Mouse (Mus musculus): ENCODE measurements around the gene Eng.

Gene Eng

DNA sequence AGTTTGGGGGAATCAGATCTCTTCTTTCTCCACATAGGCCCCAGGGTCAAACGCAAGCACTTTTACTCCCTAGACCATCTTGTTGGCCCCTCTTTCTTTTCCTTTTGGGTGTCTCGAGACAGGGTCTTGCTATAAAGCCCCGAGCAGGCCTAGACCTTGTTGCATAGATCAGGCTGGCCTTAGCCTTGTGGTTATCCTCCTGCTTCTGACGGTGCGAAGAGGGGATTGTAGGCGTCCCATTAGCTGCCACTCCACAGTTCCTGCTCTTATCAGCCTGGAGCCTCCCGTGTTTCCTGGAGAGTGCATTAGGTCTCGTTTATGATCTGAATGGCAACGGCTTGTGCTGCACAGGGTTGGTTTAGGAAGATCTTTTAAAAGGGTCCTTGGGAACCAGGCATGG lies 2.3 kb upstream of the Eng start:
- in situ Hi-C loops (cut with MboI, MseI), result no loop called here

DNA sequence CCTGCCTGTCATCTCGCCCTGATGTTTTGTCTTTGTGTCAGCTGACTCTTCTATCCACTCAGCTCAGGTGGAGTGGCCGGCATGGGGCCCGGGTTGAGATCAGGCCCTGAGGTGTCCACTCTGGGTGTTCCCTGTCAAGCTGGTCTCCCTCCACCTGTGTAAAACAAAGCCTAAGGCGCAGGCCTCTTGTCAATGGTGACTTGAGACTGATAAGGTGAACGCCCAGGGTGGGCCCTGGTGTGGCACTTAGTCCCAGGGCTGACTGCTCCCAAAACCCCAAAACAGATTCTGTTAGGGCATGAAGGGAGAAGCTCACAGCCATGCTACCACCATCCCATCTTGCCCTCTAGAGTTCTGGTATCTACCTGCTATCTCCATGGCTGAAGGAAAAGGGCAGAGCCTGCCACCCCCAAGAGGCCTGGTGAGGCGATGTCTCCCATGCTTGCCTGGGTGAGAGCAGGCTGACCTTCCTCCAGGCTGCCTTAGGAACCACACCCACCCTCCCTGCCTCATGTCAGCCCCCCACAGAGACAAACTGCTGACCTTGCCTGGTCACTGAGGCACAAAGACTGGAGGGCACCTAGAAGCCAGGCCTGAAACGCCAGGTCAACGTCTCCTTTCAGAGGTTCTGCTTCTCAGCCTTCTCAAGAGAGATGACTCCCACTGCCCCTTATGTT lies 1.5 kb upstream of the Eng start:
- in situ Hi-C loops (cut with MboI, MseI), result no loop called here

DNA sequence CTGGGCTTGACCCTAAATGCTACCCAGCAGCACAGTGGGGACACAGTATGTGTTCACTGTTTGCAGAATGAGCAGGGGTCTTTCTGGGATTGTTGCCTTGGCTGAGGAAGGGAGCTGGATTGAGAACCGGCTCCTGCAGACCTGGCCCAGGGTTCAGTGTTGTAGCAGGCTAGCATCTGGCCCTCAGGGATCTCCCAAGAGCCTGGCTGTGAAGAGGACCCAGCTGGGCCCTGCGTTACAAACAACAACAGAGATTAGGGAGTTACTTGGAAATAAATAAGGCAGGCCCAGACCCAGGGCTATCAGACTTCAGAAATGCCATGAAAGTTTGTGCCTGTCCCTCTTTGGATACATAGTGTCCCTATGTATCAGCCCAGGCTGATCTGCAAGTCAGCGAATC lies 748 bp upstream of the Eng start:
- in situ Hi-C loops (cut with MboI, MseI), result no loop called here

DNA sequence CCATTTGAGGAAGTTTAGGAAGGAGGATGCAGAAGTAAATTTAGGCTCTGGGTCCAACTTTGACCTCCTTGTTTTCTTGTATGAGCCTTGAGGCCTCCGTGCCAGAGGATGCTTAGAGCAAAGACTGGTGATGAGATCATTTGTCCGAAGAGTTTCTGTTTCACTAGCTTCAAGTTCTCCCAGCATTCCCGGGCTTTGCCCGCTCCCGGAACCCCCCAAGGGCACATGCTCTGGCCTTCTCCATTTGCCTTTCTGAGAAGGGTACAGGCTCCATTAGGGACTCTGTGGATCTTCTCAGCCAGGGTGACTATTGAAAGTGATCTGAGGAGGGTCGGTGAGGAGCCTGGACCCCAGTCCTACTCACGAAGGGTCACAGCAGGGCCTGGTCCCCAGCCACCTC lies 971 bp downstream of the Eng start:
- in situ Hi-C loops (cut with MboI, MseI), result no loop called here

DNA sequence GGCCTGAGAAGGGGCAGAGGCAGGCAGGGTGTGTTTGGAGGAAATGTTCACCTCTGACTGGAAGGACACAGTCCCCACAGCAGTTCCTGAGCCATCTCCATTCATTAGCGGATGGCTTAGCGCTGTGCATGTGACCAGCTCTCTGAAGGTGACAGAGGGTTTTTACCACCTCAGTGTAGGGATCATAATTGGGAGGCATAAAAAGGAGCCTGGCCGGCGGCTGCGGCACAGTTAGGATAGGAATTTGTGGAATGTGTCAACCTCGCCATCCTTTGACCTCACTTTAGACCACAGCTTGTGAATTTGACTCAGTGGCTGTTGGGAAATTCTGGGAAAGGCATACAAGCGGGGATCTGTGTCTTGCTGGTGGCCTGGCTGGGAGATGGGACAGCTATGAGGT lies 7.4 kb downstream of the Eng start:
- in situ Hi-C loops (cut with MboI, MseI), result no loop called here

DNA sequence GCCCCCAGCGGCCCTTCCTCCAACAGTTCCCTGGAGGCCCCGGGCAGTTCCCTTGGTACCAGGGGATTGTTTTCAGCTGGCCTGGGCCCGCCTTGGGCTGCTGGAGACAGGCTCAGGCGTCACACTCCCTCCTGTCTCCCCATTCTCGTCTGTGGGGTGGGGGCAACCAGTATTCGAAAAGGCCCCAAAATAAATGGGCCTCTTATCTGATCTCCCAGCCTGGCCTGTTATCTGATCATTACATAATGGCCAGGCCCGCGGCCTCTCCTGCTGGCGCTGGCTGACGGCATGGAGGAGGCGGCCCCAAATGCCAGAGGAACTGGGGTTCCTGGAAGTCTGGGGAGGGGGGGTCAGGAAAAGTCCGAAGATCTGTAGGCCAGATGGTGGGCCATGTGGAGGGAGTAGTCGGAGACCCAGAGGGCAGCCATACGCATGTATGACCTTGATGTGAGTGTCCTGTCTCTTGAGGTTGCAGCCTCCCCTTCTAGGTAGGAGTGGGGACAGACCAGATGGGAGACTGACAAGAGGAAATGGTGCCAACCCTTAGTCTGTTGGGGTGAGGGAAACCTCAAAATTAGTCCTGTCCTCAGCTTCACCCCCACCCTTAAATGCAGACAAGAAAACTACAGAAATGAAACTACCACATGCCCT lies 8.5 kb downstream of the Eng start:
- in situ Hi-C loops (cut with MboI, MseI), result no loop called here

DNA sequence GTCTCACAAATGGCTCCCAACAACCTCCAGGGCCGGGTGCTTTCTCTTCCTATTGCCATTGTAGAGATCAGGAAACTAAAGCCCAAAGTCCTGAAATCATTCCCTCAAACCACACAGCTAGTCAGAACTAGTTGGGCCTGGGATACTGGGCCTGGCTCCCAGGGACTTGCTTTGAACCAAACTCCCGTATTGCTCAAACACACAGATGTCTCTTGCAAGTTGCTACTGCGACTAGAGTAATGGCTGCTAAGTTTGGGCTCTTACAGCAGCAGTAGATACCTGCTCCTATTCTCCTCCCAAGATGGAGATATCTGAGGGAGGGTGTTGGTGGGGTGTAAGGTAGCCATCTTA lies 9.0 kb downstream of the Eng start:
- in situ Hi-C loops (cut with MboI, MseI), result no loop called here

DNA sequence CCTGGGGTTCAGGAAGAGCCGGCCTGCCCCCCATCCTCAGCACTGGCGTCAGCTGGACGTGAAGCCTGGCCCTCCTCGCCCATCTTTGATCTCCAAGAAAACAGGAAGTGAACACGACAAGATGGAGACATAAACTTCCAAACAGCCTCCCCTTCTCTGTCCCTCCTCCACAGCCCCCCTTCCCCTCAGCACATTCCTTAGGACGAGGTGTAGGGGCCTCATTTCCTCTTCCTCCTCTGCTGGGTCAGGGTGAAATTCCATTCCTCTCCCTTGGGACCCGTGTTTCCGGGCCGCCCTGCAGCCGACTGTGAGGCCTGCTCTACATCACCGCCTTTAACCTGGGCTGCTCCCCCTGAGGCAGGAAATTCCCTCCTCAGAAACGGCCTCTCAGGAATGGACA lies 9.4 kb downstream of the Eng start:
- in situ Hi-C loops (cut with MboI, MseI), result no loop called here

DNA sequence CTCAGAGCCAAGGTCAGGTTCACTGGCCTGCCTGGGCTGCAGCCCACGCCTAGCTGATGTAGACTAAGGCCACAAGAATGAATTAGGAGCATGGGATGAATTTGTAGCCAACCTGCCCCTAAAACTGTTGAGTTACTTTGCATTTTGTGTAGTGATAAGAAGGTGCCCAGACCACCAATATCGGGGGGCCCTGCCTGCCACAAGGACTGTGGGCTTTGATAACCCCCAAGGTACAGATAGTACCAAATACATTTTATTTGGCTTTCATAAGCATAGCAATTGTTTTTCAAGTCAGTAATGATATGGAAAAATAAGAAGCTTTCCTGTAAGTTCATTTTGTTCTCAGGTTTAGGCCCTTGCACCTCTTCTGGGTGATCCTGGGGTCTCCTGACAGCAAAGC lies 12.5 kb downstream of the Eng start:
- in situ Hi-C loops (cut with MboI, MseI), result no loop called here

DNA sequence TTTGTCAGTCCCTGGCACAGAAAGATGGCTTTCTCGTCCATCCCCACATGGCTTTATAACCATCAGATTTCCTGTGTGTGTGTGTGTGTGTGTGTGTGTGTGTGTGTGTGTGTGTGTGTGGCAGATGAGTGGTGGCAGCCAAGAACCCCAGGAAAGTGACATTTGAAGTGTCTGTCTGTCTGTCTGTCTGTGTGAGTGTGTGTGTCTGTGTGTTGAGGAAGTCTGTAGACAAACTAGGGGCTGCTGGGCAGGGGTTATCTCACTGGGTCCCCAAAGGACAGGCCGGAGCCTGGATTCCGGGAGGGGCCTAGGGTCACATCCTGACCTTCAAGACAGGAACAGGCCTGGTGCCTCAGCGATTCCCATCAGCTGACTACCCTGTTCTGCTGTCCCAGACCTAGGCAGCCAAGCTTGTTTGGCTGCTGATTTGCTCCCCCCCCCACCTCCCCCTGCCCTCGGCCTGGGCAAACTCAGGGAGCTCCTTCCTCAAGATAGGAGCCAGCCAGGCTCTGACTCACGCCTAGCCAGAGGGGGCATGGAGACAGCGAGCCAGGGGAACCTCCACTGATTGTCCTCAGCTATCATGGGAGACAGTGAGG lies 15.2 kb downstream of the Eng start:
- in situ Hi-C loops (cut with MboI, MseI), result no loop called here

DNA sequence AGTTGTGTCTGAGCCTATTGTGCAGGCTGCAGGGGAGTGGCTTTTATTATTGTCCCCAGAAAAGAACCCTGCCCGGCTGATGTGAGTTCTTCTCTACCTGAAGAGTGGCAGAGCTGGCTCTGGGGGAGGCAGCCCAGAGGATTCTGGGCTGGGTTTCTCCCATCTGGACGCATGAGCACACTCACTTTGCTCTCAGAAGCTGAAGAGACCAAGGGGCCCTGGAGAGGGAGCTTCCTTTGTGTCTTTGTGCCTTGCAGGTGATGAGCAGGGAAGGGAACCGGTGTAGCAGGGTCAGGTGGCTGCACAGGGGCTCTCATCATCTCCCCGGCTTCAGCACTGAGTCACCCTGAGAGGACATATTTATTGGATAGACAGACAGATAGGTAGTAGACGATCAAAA lies 15.9 kb downstream of the Eng start:
- in situ Hi-C loops (cut with MboI, MseI), result no loop called here

DNA sequence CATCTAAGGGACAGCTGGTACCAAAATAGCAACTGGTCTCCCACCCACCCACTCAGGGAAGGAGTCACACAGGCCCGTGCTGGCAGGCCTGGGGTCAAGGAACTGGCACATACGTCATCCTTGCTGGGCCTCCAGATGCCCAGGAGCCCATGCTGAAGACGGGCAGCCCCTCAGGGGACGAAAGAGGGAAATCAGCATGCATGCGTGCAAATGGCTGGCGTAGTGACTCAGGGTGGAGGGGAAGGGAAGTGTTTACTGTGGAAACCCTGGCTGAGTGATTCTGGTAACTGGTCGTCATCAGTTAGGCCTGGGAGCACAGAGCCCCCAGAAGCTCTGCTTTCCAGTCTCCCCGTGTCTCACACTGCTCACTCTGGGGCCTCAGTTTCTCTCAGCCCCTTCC lies 18.9 kb downstream of the Eng start:
- in situ Hi-C loops (cut with MboI, MseI), result no loop called here

DNA sequence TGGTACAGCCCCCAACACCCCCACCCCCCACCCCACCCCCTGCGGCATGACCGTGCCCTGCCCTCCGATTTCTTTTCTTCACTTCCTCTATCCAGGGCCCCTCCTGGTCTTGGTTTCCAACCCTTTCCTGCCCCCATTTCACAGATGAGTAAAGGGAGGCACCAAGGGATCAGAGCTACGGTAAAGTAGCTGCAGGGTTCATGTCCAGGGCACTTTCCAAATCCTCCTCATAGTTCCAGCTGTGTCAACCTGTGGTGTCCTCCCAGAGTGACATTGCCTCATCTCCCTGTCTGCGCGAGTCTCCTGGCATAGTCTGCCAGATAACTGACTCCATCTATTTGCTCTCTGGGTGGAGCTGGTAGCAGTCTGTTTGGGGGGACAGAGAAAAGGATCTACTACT lies 19.5 kb downstream of the Eng start:
- in situ Hi-C loops (cut with MboI, MseI), result no loop called here

DNA sequence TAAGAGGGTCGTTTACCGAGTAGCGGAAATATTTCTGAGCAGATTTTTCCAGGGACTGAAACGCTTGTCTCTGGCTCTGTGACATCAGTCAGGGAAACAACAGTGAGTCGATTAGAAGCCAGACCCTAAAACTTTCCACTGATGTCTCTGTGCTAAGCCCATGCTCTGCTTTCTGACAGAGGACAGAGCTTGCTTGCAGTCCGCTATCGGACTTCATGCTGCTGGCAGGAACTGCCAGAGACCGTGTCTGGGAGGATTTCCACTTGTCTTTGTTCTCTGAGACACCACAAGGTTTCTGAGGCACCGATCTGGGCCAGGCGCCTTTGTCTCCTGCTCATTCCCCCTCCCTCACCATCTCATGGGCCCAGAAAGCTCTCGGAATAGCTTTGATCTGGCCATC lies 21.4 kb downstream of the Eng start:
- in situ Hi-C loops (cut with MboI, MseI), result no loop called here

DNA sequence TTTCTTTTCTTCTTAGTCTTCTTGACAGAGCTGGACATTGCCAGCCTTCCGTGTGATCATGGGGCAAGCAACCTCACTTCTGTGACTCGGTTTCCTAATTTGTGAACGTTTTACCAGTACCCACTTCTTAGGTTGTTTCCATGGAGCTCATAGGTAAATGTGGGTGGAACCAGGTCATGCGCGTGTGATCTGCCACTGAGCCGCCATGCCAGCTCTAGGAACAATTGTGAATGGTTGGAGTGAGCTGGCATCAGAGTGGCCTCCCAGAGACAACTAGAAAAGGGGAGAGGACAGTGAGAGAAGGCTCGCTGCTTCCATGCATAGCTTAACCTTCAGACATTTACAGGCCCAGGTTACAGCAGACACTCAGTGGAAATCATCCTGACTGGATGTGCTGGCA lies 21.8 kb downstream of the Eng start:
- in situ Hi-C loops (cut with MboI, MseI), result no loop called here

DNA sequence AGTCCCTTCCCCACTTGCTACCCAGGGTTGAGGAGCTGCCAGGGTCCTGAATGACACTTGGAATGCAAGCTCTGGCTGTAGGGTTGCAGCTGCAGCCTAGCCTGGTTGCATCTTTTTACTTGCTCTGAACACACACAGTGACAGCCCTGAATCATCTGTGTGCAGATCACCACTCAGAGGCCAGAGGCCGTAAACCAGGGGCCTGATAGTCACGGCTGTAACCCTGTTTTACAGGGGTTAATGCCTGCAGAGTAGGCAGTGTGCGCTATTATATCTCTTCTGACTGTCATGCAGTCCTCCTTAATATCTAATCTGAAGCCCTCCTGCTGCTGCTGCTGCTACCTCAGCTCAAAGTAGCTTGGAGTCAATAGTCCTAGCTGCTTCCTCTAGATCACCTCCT lies 23.5 kb downstream of the Eng start:
- in situ Hi-C loops (cut with MboI, MseI), result loop anchor here (5.0 kb wide), 1 partner anchor 38 kb away; no protein-coding TSS in a partner anchor

DNA sequence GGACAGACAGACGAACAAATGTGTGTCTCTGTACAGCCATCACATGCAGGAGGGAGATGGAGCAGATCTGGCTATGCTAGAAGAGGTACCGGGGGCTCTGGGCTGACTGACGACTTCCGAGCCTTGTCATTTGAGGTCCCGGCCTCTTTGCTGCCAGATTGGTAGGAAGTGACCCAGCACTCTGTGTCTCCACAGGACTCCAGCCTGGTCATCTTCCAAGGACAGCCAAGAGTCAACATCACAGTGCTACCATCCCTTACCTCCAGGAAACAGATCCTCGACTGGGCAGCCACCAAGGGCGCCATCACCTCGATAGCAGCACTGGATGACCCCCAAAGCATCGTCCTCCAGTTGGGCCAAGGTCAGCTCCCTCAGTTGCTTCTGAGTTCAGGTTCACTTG lies 24.8 kb downstream of the Eng start:
- in situ Hi-C loops (cut with MboI, MseI), result loop anchor here (5.0 kb wide), 1 partner anchor 39 kb away; no protein-coding TSS in a partner anchor

DNA sequence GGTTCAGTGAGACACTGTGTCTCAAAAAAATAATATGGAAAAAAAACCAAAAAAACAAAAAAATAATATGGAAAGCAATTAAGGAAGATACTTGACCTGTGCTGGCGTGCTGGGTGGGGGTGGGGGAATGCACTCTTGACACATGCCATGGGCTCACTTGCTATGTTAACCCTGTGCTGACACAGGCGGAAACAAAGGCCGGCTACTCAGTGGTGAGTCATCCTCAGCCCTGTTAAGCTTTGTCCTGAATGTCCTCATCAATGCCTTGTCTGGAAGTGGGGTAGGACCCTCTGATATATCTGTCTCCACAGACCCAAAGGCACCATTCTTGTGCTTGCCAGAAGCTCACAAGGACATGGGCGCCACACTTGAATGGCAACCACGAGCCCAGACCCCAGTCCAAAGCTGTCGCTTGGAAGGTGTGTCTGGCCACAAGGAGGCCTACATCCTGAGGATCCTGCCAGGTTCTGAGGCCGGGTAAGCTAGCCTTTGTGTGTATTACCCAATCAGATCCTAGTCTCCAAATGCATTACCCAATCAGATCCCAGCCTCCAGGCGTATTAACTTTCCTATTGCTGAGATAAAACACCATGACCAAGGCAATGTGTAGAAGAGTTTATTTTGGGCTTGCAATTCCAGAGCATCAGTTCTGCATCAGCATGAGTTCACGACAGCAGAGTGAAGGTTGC lies 25.7 kb downstream of the Eng start:
- in situ Hi-C loops (cut with MboI, MseI), result loop anchor here (5.0 kb wide), 1 partner anchor 40 kb away; no protein-coding TSS in a partner anchor

DNA sequence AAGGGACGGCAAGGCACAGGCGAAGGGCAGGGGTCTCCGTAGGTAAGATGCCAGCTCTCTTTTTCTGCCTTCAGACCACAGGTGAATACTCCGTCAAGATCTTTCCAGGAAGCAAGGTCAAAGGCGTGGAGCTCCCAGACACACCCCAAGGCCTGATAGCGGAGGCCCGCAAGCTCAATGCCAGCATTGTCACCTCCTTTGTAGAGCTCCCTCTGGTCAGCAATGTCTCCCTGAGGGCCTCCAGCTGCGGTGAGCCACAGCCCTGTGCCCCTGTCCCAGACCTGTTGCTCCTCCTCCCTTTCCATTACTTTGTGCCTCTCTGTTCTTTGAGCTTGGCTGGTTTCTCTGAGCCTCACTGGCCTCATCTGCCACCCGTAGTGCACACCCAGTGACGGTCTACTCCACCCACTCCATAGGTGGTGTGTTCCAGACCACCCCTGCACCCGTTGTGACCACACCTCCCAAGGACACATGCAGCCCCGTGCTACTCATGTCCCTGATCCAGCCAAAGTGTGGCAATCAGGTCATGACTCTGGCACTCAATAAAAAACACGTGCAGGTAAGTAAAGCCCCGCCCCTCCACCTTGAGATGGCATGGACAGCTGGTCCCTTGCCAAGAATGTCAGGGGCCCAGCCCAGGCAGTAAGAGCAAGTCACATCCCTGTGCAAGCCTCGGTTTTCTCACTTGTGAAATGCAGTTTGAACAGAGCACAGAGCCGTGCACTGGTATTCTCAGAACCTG lies 27.0 kb downstream of the Eng start:
- in situ Hi-C loops (cut with MboI, MseI), result loop anchor here (5.0 kb wide), 1 partner anchor 41 kb away; no protein-coding TSS in a partner anchor

DNA sequence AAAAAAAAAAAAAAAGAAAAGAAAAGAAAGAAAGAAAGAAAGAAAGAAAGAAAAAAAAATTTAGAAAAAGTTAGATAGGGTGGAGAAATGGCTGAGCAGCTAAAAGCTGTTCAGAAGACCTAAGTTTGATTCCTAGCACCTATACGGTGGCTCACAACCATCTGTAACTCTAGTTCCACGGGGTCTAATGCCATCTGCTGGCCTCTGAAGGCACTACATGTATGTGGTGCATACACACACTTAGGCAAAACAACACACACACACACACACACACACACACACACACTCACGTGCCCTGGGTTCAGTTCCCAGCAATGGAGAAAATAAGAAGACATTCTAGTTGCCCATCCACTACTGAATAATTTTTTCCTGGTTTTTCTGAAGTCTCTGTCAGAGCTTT lies 30.4 kb downstream of the Eng start:
- in situ Hi-C loops (cut with MboI, MseI), result no loop called here

DNA sequence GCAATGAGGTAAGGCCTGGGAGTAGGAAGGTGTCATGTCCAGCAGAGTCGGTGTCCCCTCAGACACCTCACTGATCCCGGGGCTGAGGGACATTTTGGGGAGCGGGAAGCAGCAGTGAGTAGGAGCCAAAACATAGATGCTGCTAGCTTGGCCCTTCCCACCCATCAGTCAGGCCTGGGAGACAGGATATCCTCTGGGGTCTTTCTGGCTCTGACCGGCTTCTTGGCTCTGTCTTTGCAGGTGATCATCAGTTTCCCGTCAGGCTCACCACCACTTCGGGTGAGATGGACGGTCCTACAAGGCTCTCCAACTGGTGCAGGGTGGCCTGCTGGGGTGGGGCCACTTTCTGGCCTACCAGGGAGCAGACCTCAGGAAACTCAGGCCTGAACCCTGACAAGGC lies 31.3 kb downstream of the Eng start:
- in situ Hi-C loops (cut with MboI, MseI), result no loop called here

DNA sequence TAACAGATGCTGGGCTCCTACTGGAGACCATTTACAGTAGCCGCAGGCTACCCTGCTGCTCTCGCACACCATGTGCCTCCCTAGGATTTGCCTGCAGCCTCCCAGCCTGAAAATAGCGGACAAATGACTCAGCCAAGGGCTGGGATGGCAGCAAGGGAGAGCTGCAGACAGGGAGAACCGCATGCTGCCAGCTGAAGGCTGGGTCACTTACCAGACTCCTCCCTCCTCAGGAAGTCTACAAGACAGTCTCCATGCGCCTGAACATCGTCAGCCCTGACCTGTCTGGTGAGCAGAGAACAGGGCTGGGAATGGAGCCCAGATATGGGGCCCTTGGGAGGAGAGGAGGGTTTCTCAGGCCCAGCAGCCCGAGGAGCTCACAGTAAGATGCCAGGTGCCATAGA lies 33.7 kb downstream of the Eng start:
- in situ Hi-C loops (cut with MboI, MseI), result no loop called here

Data from regulatory T cell (primary cell).